Mouse (Mus musculus) thymus, postnatal 0 days (tissue): Measurements from ENCODE around the gene Pkig. TPM values are rescaled to one million over a fixed set of nuclear protein-coding genes. Genes with fewer than 3 reads are reported as not detected.

Experiments
- DNase-seq: peaks from one replicate; pipeline ENCODE4 v3.0.0-alpha.2; 2015; ENCODE audit warnings: low spot score
- polyA plus RNA-seq: library from polyadenylated mRNA; unstranded; fragments of >200 nt; fragmentation: Nextera tagmentation; extraction: Ambion mirVana; gene quantifications from 2 replicates; pipeline ENCODE4 v1.2.1, GENCODE M21; 2015

The Pkig gene
- polyA plus RNA-seq, 1 experiment from 2014 or later: 63.5 TPM

- peak; percentile 59 for DNase-seq
Observed at GRCm38 (mm10) chr2:163749647-163750611, 91.7 kb downstream of the Pkig start, which contains the start of gene Ada. Ada (minus strand) TSS chr2:163750239.

- no peak for DNase-seq
Observed at GRCm38 (mm10) chr2:163754228-163754627, 96.0 kb downstream of the Pkig start.

DNA sequence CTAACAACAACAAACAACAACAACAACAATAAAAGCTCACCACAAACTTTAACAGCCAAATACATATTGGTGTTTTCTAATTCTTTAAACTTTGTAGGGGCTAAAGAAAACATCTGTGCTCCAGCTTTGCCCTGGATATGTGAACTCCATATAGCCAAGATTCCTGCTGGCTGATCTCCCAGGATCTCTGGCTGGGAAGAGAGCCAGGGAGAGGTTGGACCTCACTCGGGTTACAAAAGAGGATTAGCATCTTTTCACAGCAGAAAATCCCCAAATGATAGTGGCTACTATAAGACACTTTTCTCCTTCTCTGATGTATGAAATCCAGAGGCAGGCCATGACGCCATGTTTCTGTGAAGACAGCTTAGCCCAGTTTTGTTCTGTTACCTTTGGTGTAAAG is 98.5 kb downstream of the Pkig start:
- DNase-seq: no peak

DNA sequence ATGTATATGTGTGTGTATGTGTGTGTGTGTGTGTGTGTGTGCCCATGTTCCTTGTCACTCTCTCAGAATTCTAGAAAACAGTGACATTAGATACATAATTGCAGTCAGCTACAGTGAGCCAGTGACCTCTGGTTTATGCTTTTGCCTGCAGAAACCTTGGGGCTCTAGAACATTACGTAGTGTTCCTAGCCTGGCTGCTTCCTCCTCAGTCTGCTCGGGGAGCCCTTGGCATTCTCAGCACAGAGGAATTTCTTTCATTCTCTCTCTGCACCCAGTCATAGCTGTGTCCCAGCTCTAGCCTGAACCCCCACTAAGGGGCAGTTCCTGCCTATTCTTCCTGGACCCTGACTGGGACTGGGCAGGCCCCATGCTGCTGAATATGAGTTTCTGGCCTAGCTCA is 100.0 kb downstream of the Pkig start:
- DNase-seq: no peak

GRCm38 (mm10) chr2:163760589-163760988 is 102.4 kb downstream of the Pkig start:
- DNase-seq: no peak

GRCm38 (mm10) chr2:163761402-163761801 is 103.2 kb downstream of the Pkig start:
- no peak for DNase-seq

- DNase-seq: no peak
Observed at GRCm38 (mm10) chr2:163766261-163766660, 108.1 kb downstream of the Pkig start.

- no peak for DNase-seq
Observed at GRCm38 (mm10) chr2:163766890-163767289, 108.7 kb downstream of the Pkig start.

DNA sequence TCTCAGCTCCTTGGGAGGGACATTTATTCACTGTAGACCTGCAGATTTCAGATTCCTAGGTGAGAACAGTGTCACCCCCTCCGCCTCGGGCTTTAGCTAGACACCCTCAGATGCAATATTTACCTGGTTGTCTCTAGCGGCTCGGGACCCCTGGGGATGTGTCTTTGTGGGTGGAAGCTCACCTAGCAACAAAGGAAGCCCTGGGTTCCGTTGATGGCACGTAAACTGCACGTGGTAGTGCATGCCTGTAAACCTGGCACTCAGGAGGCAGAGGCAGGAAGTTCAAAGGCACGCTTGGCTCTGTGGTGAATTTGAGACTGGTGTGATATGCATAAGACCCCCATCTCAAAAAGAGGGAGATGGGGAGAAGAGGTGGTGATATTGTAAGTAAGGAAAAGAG is 112.5 kb downstream of the Pkig start:
- no peak for DNase-seq

Other genes with a start within 250 kb of the Pkig start
- gene Oser1, start 233.7 kb upstream of the Pkig start, polyA plus RNA-seq: 86.6 and 89.2 TPM in 2 replicates
- gene Gdap1l1, start 219.9 kb upstream of the Pkig start, polyA plus RNA-seq: 0.41 and 0.44 TPM in 2 replicates
- gene Fitm2, start 185.8 kb upstream of the Pkig start, polyA plus RNA-seq: 5.5 and 5.7 TPM in 2 replicates
- 0.19 and 0.21 TPM in 2 replicates for gene R3hdml, start 166.1 kb upstream of the Pkig start, polyA plus RNA-seq
- gene Hnf4a, start 151.6 kb upstream of the Pkig start, polyA plus RNA-seq: 1.2 and 1.3 TPM in 2 replicates
- 33.0 and 34.4 TPM in 2 replicates for gene Ttpal, start 56.1 kb upstream of the Pkig start, polyA plus RNA-seq
- gene Serinc3, start 13.3 kb upstream of the Pkig start, polyA plus RNA-seq: 74.1 and 74.4 TPM in 2 replicates
- 73.2 and 83.0 TPM in 2 replicates for gene Ada, start 91.9 kb downstream of the Pkig start, polyA plus RNA-seq
- gene Ccn5, start 162.5 kb downstream of the Pkig start, polyA plus RNA-seq: 0.22 and 0.33 TPM in 2 replicates
- gene Kcnk15, start 195.3 kb downstream of the Pkig start, polyA plus RNA-seq: not detected in 2 replicates